Mouse (Mus musculus): ENCODE data around the gene Opcml.

- TF ChIP-seq GATA1 (IDR thresholded peaks at IDR 0.05; ENCODE audit: borderline replicate concordance, low read length) (no peak), CTCF (IDR thresholded peaks at IDR 0.05; ENCODE audit: low read depth, low read length) (no peak), TAL1 (conservative IDR thresholded peaks at IDR 0.05; ENCODE audit: low read depth, low read length) (no peak), POLR2AphosphoS5 (IDR thresholded peaks at IDR 0.05; ENCODE audit: insufficient replicate concordance, low read depth, low read length) (no peak), GATA2 (IDR thresholded peaks at IDR 0.05; ENCODE audit: borderline replicate concordance, low read depth, low read length) (no peak)
Observed at GRCm38 (mm10) chr9:28139957-28140597, 349.5 kb downstream of the Opcml start.

Data from G1E (cell line).